Mouse (Mus musculus) lung, embryonic 16.5 days (tissue): ENCODE results near the gene Stat6. TPM values are rescaled to one million over a fixed set of nuclear protein-coding genes. Genes with fewer than 3 reads are reported as not detected.

Experiments used
- ATAC-seq: fragments of 200-750 bp; cut with Nextera tagmentation; 2 replicates; pipeline ENCODE4 v1.8.0; 2017; ENCODE audit warnings: low read depth, mild to moderate bottlenecking, moderate library complexity
- H3K27ac ChIP-seq: fragments of 300-500 bp; sonication (generic); 2 replicates; pipeline ENCODE4 v1.5.1; 2014; ENCODE audit warnings: mild to moderate bottlenecking, control low read depth, low read length
- H3K27me3 ChIP-seq: fragments of 300-500 bp; sonication (generic); 2 replicates; pipeline ENCODE4 v1.6.1; 2014; ENCODE audit warnings: low read depth, low read length, mixed read lengths; ENCODE audit not compliant: control insufficient read depth, insufficient read depth
- H3K36me3 ChIP-seq: fragments of 300-500 bp; sonication (generic); 2 replicates; pipeline ENCODE4 v1.6.1; 2014; ENCODE audit warnings: low read length; ENCODE audit not compliant: control insufficient read depth, insufficient read depth
- H3K4me1 ChIP-seq: fragments of 300-500 bp; sonication (generic); replicated peaks from 2 replicates; pipeline ENCODE4 v1.6.1; 2014; ENCODE audit warnings: low read length, mixed read lengths; ENCODE audit not compliant: control insufficient read depth, insufficient read depth
- H3K4me2 ChIP-seq: fragments of 300-500 bp; sonication (generic); 2 replicates; pipeline ENCODE4 v1.6.1; 2014; ENCODE audit warnings: low read depth, low read length, control low read depth
- H3K4me3 ChIP-seq: fragments of 300-500 bp; sonication (generic); 2 replicates; pipeline ENCODE4 v1.5.1; 2014; ENCODE audit warnings: mild to moderate bottlenecking, low read length, control low read depth
- H3K9ac ChIP-seq: fragments of 300-500 bp; sonication (generic); 2 replicates; pipeline ENCODE4 v1.6.1; 2014; ENCODE audit warnings: low read length, control low read depth
- H3K9me3 ChIP-seq: fragments of 300-500 bp; sonication (generic); 2 replicates; pipeline ENCODE4 v1.6.1; 2016; ENCODE audit warnings: low read length; ENCODE audit not compliant: control insufficient read depth
- WGBS: fragments of 180-500 bp; shearing (Covaris S2); extraction: QIAGEN DNeasy Blood & Tissue Kit; methylation state at CpG from one replicate; pipeline ENCODE4 v1.1.7; 2014; 5-methylcytosine and 5-hydroxymethylcytosine counted together
- polyA plus RNA-seq: library from polyadenylated mRNA; unstranded; fragments of >200 nt; fragmentation: Nextera tagmentation; extraction: Ambion mirVana; gene quantifications from 2 replicates; pipeline ENCODE4 v1.2.1, GENCODE M21; 2015

Gene Stat6
- polyA plus RNA-seq, 1 experiment from 2014 or later, result 47.4 TPM

DNA sequence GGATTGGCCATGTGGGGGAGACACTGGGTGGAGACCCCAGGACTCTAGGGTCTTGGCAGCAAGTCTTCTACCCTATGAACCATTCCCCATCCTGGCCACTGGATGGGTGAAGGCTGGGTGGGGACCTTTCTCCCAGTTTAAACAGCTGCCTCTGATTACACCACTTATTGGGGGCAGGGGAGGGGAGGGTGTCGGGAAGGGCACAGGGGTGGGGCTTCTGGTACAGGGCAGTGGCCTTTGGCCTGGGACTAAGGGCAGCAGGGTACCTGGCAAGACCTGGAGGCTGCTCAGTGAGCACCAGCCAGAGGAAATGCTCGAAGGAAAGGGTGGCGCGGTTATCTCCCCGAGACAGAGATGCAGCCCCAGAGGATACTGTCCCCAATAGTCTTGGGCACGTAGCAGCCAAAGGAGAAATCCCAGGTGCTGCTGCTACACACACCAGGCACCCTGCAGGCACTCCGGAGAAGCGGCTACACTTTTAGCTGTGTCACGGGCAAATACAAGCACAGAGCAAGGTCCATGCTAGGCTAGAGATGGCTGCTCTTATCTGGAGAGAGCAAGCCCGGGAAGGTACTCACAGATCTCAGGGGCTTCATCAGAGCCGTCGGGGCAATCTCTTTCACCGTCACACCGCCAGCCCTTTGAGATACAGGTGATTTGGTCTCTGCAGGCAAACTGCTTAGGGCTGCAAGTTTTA, 30.6 kb upstream of the Stat6 start:
- ATAC-seq, result no peak
- 79% methylated on average over 14 of the region's 14 CpGs for WGBS
- Histone ChIP-seq H3K9me3 (no peaks in the 10 kb centered on the region), H3K27me3 (no peaks in the 10 kb centered on the region), H3K4me3 (no peak overlapping the region), H3K36me3 (peaks cover 18% of the 10 kb centered on the region), H3K4me2 (no peak overlapping the region), H3K27ac (no peak overlapping the region), H3K4me1 (peaks cover 39% of the 10 kb centered on the region), H3K9ac (no peak overlapping the region)

DNA sequence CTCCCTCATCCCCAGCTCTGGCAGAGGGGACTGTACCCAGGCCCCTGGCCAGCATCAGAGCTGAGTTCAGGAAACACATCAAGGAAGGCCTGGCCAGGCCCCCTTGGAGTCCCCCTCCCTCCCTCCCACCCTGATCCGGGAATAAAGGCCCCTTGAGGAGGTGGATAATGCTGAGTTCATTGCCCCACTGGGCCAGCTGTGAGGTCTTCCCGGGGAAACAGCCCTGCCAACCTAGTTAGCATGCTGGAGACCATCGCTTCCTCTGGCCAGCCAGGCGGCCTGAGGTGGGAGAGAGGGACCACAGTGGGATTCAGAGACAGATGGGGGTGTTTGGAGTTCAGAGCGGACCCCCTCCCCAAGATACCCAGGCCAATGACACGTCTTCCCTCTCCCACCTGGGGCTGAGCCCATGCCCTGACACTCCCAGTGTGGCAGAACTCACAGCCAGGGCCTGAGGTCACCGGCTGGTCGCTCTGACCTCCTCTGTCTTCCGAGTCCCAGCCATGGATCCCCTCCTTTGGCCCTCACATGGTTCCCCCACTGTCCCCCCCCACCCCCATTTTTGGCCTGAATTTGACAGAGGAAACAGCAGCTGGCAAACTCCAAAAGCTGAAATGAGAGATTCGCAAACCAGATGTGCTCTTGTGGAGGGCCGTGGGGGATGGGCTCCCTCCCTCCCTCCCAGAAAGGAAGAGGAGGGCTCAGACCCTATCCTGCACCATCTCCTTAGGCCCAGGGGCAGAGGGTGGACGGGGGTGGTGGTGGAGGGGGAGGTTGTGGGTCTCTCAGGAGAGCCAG, 28.4 kb upstream of the Stat6 start:
- Histone ChIP-seq H3K36me3 (peaks cover 15% of the 10 kb centered on the region), H3K27ac (peak overlapping the region; percentile 73), H3K4me3 (no peak overlapping the region), H3K9me3 (no peaks in the 10 kb centered on the region), H3K9ac (0 out of 2 replicates have a peak overlapping the region, but pooled peaks have one; percentile 8), H3K4me1 (peaks cover 56% of the 10 kb centered on the region), H3K4me2 (peak overlapping the region; percentile 16; the same call in 1 of the 2 replicates), H3K27me3 (no peaks in the 10 kb centered on the region)
- WGBS, result 32% methylated on average over 12 of the region's 12 CpGs
- ATAC-seq, result peak; percentile 55

DNA sequence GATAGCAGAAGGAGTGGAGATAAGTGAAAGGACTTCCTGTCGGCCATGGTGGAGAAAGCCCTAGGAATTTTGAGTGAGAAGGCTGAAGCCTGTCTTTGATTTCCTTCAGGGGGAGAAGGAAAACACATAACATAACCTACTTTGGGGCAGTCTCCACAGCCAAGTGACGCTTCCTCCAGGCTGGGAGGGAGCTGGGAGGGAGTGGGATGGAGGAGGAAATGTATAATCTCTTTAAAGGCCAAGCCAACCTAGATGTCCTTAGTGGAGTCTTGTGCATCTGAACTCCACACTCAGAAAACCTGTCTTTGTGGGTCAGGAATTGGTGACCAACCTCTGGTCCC, 27.8 kb upstream of the Stat6 start:
- 13% methylated on average over 2 of the region's 2 CpGs for WGBS
- Histone ChIP-seq H3K4me1 (peaks cover 53% of the 10 kb centered on the region), H3K4me3 (no peak overlapping the region), H3K27ac (peak overlapping the region; percentile 64), H3K9ac (peak overlapping the region; percentile 43; the same call in 1 of the 2 replicates), H3K27me3 (no peaks in the 10 kb centered on the region), H3K9me3 (no peaks in the 10 kb centered on the region), H3K36me3 (peaks cover 15% of the 10 kb centered on the region), H3K4me2 (peak overlapping the region; percentile 16; the same call in 1 of the 2 replicates)
- peak; percentile 14 for ATAC-seq

DNA sequence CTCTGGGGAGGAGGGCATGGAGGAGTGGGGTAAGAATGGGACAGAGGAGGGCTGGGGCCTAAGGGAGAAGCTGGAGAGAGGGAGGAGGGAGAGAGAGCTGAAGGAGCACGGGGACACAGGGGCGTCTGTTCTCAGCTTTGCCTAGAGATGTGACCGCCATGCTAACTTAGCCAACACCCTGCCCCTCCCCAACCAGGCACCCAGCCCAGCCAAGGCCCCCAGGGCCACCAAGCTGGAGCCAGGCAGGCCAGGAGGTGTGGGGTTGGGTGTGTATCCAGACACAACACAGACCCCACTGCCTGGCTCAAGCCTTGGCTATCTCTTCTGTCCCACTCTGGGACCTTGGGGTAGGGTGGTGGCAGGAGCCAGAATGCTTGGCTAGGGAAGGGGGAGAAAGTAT, 27.2 kb upstream of the Stat6 start:
- Histone ChIP-seq H3K9ac (peak overlapping the region; percentile 43), H3K4me1 (peaks cover 53% of the 10 kb centered on the region), H3K9me3 (no peaks in the 10 kb centered on the region), H3K4me3 (no peak overlapping the region), H3K36me3 (peaks cover 14% of the 10 kb centered on the region), H3K27ac (peak overlapping the region; percentile 64), H3K27me3 (no peaks in the 10 kb centered on the region), H3K4me2 (peak overlapping the region; percentile 16; the same call in 1 of the 2 replicates)
- ATAC-seq, result peak; percentile 10; the same call in 1 of the 2 replicates
- 19% methylated on average over 3 of the region's 3 CpGs for WGBS

DNA sequence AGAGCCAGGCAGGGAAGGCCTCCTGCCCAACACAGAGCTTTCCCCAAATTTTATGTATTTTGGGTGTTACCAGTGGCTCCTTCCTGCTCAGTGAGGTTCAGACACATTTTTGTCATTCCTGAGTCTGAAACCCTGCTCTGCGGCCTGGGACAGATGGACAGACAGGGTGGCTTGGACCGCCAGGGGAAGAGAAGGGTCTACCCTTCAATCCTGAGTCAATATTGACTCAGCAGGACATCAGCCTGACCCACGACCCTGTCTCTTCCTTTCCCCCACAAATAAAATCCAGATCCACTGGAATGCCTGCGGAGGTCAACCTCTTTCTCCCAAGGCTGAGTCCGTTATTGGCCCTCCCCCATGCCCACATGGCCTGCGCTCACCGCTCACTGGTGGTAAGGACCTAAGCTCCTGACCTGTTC, 26.5 kb upstream of the Stat6 start:
- Histone ChIP-seq H3K4me2 (no peak overlapping the region), H3K36me3 (peaks cover 10% of the 10 kb centered on the region), H3K9me3 (no peaks in the 10 kb centered on the region), H3K9ac (no peak overlapping the region), H3K27ac (peak overlapping the region; percentile 64), H3K4me3 (no peak overlapping the region), H3K27me3 (no peaks in the 10 kb centered on the region), H3K4me1 (peaks cover 53% of the 10 kb centered on the region)
- no peak for ATAC-seq
- 27% methylated on average over 7 of the region's 7 CpGs for WGBS

DNA sequence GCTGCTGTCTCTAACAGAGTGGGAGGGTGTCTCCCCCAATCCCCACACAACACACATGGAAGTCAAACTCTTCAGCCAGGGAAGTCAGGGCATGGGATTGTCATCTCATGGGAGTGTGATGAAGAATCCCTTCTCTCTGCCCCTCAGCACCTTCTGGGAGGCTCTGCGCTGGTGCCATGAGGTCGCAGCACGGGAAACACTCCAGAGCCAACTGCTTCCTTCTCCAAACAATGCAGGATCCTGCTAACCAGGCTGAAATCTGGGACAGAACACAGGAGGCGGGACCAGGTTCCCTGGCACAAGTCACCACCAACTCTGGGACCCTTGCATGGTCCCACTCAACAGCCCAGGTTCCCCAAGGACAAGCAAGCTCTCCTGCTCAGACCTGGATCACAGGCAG, 25.5 kb upstream of the Stat6 start:
- whole genome bisulfite sequencing, result 29% methylated on average over 4 of the region's 4 CpGs
- no peaks in the 10 kb centered on the region for H3K9me3 ChIP-seq
- H3K9ac ChIP-seq, result peak overlapping the region; percentile 40
- H3K27me3 ChIP-seq, result no peaks in the 10 kb centered on the region
- H3K36me3 ChIP-seq, result peaks cover 1% of the 10 kb centered on the region; the same call in 1 of the 2 replicates
- no peak overlapping the region; the same call in 1 of the 2 replicates for H3K27ac ChIP-seq
- ATAC-seq, result no peak
- peak overlapping the region; percentile 7; the same call in 1 of the 2 replicates for H3K4me2 ChIP-seq
- peaks cover 55% of the 10 kb centered on the region for H3K4me1 ChIP-seq
- H3K4me3 ChIP-seq, result no peak overlapping the region

DNA sequence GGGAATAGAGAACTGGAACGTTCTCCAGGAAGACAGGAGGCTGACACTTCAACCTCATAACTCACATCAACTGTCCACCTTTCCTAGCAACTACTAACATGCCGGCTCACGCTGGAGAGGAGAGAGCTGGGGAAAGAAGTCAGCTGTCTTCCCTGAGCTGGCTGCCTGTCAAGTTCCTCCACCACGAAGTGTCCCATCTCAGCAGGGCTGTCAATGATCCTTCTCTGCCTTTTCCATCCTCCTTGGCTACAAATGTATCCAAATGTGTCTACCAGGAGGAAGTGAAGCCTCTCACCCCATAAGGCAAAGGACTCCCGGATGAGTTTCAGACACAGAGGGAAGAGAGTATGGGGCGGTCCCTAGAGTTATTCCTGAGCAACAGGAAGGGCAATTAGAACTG, 24.6 kb upstream of the Stat6 start:
- Histone ChIP-seq H3K4me3 (peak overlapping the region; percentile 68; the same call in 1 of the 2 replicates), H3K27me3 (no peaks in the 10 kb centered on the region), H3K4me1 (peaks cover 55% of the 10 kb centered on the region), H3K9ac (no peak overlapping the region; the same call in 1 of the 2 replicates), H3K27ac (peak overlapping the region; percentile 88), H3K4me2 (peak overlapping the region; percentile 88), H3K36me3 (no peaks in the 10 kb centered on the region; the same call in 1 of the 2 replicates), H3K9me3 (no peaks in the 10 kb centered on the region)
- no peak for ATAC-seq
- WGBS, result 14% methylated on average over 6 of the region's 6 CpGs

DNA sequence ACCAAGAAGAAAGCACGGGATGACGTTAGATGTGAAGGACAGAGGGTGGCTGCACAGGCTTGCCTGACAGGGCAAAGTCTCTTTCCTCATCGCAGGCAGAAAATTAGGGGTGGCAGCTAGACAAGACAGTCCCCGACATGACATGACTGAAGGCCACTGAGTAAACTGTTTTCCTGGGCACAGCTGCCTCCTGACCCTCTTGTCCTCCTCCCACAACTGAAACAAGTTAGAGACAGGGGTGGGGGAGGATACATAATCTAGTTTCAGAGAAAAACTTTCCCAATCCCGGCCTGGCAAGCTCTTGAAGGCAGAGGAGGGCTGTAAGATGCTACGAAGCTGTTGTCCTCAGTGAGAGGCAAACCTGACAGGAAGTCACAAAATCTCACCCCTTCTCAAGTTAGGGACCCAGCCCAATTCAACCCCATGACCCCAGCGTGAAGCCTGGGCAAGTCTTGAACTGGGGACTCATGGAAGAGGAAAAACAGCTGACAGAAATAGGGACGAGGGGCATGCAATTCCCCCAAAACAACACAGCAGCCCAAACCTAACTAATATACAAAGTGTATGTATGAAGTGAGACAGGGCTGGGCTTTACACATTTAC, 23.6 kb upstream of the Stat6 start:
- peak overlapping the region; percentile 68 for H3K4me3 ChIP-seq
- H3K27me3 ChIP-seq, result no peaks in the 10 kb centered on the region
- peak overlapping the region; percentile 78 for H3K9ac ChIP-seq
- 24% methylated on average over 8 of the region's 8 CpGs for WGBS
- peak overlapping the region; percentile 88 for H3K4me2 ChIP-seq
- no peak for ATAC-seq
- no peaks in the 10 kb centered on the region for H3K9me3 ChIP-seq
- peaks cover 50% of the 10 kb centered on the region for H3K4me1 ChIP-seq
- peak overlapping the region; percentile 88 for H3K27ac ChIP-seq
- H3K36me3 ChIP-seq, result no peaks in the 10 kb centered on the region

DNA sequence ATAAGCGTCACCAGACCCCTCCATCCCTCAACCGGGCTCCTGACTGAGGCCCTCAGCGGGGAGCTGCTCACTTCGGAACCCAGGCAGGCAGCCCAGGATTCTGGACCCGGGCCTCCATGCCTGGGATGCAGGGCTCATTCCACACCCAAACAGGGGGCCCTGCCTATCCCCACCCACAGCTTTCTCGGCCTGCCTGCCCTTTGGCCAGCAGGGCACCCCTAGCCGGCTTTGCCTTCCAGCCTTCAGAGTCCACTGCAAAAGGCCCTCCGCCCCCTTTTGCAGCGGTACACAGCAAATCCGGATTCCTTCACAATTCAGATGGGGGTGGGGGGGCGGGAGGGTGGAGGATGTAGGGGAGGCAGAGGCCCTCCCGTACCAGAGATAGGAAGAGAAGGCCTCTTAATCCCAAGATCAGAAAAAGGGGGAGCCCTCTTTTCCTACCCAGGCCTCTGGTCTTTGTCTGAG, 22.8 kb upstream of the Stat6 start:
- Histone ChIP-seq H3K27me3 (no peaks in the 10 kb centered on the region), H3K27ac (peak overlapping the region; percentile 88), H3K9ac (peak overlapping the region; percentile 78), H3K9me3 (no peaks in the 10 kb centered on the region), H3K4me2 (peak overlapping the region; percentile 88), H3K36me3 (no peaks in the 10 kb centered on the region), H3K4me1 (peaks cover 43% of the 10 kb centered on the region), H3K4me3 (peak overlapping the region; percentile 68)
- WGBS, result 8% methylated on average over 12 of the region's 12 CpGs
- ATAC-seq, result no peak
